Mouse (Mus musculus) embryonic facial prominence, embryonic 14.5 days (tissue): ENCODE data around the gene Ttc38. TPM values are rescaled to one million over a fixed set of nuclear protein-coding genes. Genes with fewer than 3 reads are reported as not detected.
"Not testable (repeated sequence)": the region's sequence is repeated elsewhere in the genome, so short reads cannot be mapped to it uniquely, and the experiment has no call there.

ENCODE experiments used
- ATAC-seq: fragments of 200-750 bp; cut with Nextera tagmentation; 2 replicates; pipeline ENCODE4 v1.8.0; 2017; ENCODE audit warnings: low read depth, moderate number of reproducible peaks, moderate TSS enrichment
- DNase-seq: peaks from one replicate; pipeline ENCODE4 v3.0.0-alpha.2; 2015; ENCODE audit warnings: low spot score
- H3K27ac ChIP-seq: fragments of 300-500 bp; sonication (generic); replicated peaks from 2 replicates; pipeline ENCODE4 v1.5.1; 2014; ENCODE audit warnings: low read depth, mild to moderate bottlenecking, low read length, moderate library complexity
- H3K27me3 ChIP-seq: fragments of 300-500 bp; sonication (generic); replicated peaks from 2 replicates; pipeline ENCODE4 v1.6.1; 2014; ENCODE audit warnings: low read length; ENCODE audit not compliant: control insufficient read depth, insufficient read depth
- H3K36me3 ChIP-seq: fragments of 300-500 bp; sonication (generic); 2 replicates; pipeline ENCODE4 v1.6.1; 2014; ENCODE audit warnings: low read length, mixed read lengths; ENCODE audit not compliant: control insufficient read depth, insufficient read depth
- H3K4me1 ChIP-seq: fragments of 300-500 bp; sonication (generic); 2 replicates; pipeline ENCODE4 v1.6.1; 2014; ENCODE audit warnings: antibody characterized with exemption, low read length; ENCODE audit not compliant: control insufficient read depth, insufficient read depth
- H3K4me2 ChIP-seq: fragments of 300-500 bp; sonication (generic); 2 replicates; pipeline ENCODE4 v1.6.1; 2014; ENCODE audit warnings: low read depth, mild to moderate bottlenecking, low read length, moderate library complexity, mixed read lengths
- H3K4me3 ChIP-seq: fragments of 300-500 bp; sonication (generic); 2 replicates; pipeline ENCODE4 v1.5.1; 2014; ENCODE audit warnings: low read depth, mild to moderate bottlenecking, low read length
- H3K9ac ChIP-seq: fragments of 300-500 bp; sonication (generic); 2 replicates; pipeline ENCODE4 v1.6.1; 2014; ENCODE audit warnings: low read depth, mild to moderate bottlenecking, low read length, moderate library complexity, mixed read lengths
- H3K9me3 ChIP-seq: fragments of 300-500 bp; sonication (generic); 2 replicates; pipeline ENCODE4 v1.6.1; 2016; ENCODE audit warnings: low read length; ENCODE audit not compliant: control insufficient read depth
- WGBS: fragments of 180-500 bp; shearing (Covaris S2); extraction: QIAGEN DNeasy Blood & Tissue Kit; methylation state at CpG from one replicate; pipeline ENCODE4 v1.1.7; 2014; 5-methylcytosine and 5-hydroxymethylcytosine counted together
- polyA plus RNA-seq: library from polyadenylated mRNA; unstranded; fragments of >200 nt; fragmentation: Nextera tagmentation; extraction: Ambion mirVana; gene quantifications from 2 replicates; pipeline ENCODE4 v1.2.1, GENCODE M21; 2014

Ttc38 gene
- polyA plus RNA-seq, 1 experiment from 2014 or later = 5.0 TPM

DNA sequence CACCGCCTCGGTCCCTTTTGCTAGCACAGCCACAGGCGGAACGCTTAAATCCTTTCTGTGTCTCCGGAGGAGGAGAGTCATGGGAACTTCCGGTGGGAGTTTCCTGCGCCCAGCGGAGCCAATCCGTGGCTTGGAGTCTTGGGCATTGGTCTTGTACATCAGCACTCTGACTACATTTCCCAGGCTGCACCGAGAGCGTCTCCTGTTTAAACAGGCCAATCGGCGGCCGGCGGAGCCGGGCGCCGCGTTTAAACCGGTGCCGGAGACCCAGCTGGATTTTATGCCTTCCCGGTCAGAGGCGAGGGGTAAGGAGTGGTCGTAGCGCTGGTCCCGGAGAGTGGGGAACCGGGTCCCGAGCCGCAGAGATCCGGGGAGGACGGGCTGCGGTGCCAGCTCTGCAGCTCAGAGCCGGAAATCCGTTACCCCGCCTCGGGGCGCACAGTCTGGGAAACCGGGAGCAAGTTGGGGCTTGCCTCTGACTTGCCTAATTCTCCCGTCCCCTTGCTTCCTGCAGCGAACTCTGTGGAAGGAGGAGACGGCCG is 27.5 kb downstream of the Ttc38 start, which contains the start of gene Gtse1:
Gene Gtse1, plus strand, starts transcription at position 256 of the 542 bp plus-strand sequence.
- peak; percentile 99 for DNase-seq
- 1% methylated on average over 31 of the region's 42 CpGs for WGBS
- Histone ChIP-seq H3K9me3 (no peaks in the 10 kb centered on the region), H3K4me1 (peaks cover 17% of the 10 kb centered on the region; the same call in 1 of the 2 replicates), H3K9ac (peak within 1 kb of the TSS; percentile 74), H3K4me3 (peak within 1 kb of the TSS; percentile 75), H3K27ac (peak within 1 kb of the TSS; percentile 69), H3K27me3 (no peaks in the 10 kb centered on the region), H3K4me2 (peak within 1 kb of the TSS; percentile 77), H3K36me3 (peaks cover 23% of the 10 kb centered on the region)
- peak; percentile 99 for ATAC-seq

DNA sequence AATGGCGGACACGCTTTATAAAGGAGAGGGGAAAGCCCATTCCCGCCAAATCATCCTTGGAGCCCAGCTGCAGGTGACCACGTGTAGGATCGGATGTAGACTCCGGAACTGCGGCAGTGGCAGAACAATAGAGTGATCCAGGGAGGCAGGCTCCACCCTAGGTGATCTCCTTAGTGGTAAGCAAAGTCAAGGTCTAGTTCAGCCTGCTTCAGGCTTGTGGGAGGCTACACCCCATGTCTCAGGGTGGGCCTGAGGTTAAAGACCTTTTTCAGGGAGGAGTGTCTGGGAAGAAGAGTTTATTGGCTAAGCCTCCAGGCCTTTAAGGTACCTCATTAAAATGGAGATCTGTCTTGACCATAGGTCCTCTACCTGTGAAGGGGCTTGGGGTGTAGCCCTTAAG is 33.8 kb downstream of the Ttc38 start:
- H3K4me2 ChIP-seq, H3K27ac ChIP-seq, H3K4me3 ChIP-seq, ATAC-seq, H3K9me3 ChIP-seq, H3K4me1 ChIP-seq, H3K9ac ChIP-seq, H3K27me3 ChIP-seq, DNase-seq: not testable (repeated sequence)
- WGBS = 87% methylated on average over 7 of the region's 7 CpGs
- peaks cover 73% of the 10 kb centered on the region for H3K36me3 ChIP-seq

DNA sequence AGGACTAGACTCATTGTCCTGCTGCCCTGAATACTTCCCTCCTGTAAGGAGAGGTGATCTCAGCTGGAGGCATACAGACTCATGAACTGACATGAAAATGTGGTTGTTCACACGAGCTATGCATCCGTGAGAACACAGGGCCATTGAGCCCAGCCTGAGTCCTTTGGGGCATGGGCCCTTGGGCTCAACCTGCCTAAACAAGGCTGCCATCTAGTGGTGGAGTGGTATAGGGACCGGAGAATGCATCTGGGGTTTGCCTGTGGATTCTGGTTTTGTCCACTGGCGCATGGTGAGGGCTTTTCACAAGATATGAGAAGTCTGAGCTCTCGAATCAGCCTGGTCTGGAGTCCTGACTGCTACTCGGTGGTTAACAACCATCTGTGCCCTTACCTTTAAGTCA is 35.6 kb downstream of the Ttc38 start:
- ATAC-seq (no peak), DNase-seq (peak; percentile 73)
- H3K4me2 ChIP-seq = no peak overlapping the region
- no peak overlapping the region for H3K4me3 ChIP-seq
- no peaks in the 10 kb centered on the region for H3K27me3 ChIP-seq
- 47% methylated on average over 6 of the region's 6 CpGs for WGBS
- no peaks in the 10 kb centered on the region for H3K9me3 ChIP-seq
- H3K27ac ChIP-seq = no peak overlapping the region
- H3K4me1 ChIP-seq = no peaks in the 10 kb centered on the region
- peaks cover 80% of the 10 kb centered on the region for H3K36me3 ChIP-seq
- no peak overlapping the region for H3K9ac ChIP-seq

GRCm38 (mm10) chr15:85877336-85877735 is 45.2 kb downstream of the Ttc38 start:
- H3K4me1 ChIP-seq = peaks cover 4% of the 10 kb centered on the region; the same call in 1 of the 2 replicates
- peaks cover 40% of the 10 kb centered on the region for H3K36me3 ChIP-seq
- DNase-seq (no peak), ATAC-seq (no peak)
- H3K4me3 ChIP-seq = no peak overlapping the region
- H3K4me2 ChIP-seq = no peak overlapping the region
- no peaks in the 10 kb centered on the region for H3K27me3 ChIP-seq
- no peak overlapping the region for H3K9ac ChIP-seq
- no peak overlapping the region for H3K27ac ChIP-seq
- 85% methylated on average over 7 of the region's 7 CpGs for WGBS
- H3K9me3 ChIP-seq = no peaks in the 10 kb centered on the region

DNA sequence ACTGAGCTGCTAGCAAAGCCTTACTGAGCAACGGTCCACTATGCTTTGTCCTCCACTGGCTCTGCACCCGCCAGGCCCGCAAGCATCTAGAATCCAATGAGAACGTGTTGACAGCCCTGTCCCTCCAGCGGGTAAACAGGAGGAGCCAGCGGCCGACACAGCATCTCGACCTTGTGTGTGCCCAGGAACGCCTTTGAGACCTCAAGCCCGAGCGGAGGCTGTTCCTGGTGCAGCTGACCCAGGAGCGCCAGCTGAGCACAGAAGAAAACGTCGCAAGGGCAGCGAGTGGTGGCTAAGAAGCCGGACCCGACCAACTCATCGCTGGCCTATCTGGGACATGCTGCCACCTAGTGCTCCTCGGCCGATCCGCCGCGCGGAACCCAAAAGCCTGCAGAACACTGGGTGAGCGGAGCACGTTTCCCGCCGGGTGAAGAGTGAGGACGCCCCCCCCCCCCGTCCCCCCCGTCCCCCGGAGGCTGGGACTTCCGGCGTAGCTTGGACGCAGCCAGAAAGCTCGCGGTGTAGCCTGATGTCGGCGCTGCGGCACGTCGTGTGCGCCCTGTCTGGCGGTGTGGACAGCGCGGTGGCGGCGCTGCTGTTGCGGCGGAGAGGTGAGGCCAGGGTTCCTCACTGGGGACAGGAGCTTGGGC is 46.9 kb downstream of the Ttc38 start, which contains the start of gene Trmu:
Gene Trmu, plus strand, starts transcription at position 465 of the 650 bp plus-strand sequence.
- under 1% methylated on average over 29 of the region's 50 CpGs for WGBS
- Histone ChIP-seq H3K9me3 (no peaks in the 10 kb centered on the region), H3K36me3 (peaks cover 42% of the 10 kb centered on the region), H3K4me2 (peak within 1 kb of the TSS; percentile 82), H3K27ac (peak within 1 kb of the TSS; percentile 59), H3K4me3 (peak within 1 kb of the TSS; percentile 66), H3K9ac (peak within 1 kb of the TSS; percentile 80), H3K27me3 (no peaks in the 10 kb centered on the region), H3K4me1 (peaks cover 4% of the 10 kb centered on the region; the same call in 1 of the 2 replicates)
- DNase-seq (peak; percentile 96), ATAC-seq (peak; percentile 97)

GRCm38 (mm10) chr15:85879498-85879895 is 47.4 kb downstream of the Ttc38 start:
- peak overlapping the region; percentile 66 for H3K4me3 ChIP-seq
- ATAC-seq = peak; percentile 28; the same call in 1 of the 2 replicates
- no peaks in the 10 kb centered on the region for H3K9me3 ChIP-seq
- no peaks in the 10 kb centered on the region for H3K27me3 ChIP-seq
- peak overlapping the region; percentile 82 for H3K4me2 ChIP-seq
- H3K27ac ChIP-seq = peak overlapping the region; percentile 59
- H3K4me1 ChIP-seq = peaks cover 4% of the 10 kb centered on the region; the same call in 1 of the 2 replicates
- peaks cover 39% of the 10 kb centered on the region for H3K36me3 ChIP-seq
- no peak for DNase-seq
- WGBS = 1% methylated on average over 18 of the region's 18 CpGs
- peak overlapping the region; percentile 80 for H3K9ac ChIP-seq

DNA sequence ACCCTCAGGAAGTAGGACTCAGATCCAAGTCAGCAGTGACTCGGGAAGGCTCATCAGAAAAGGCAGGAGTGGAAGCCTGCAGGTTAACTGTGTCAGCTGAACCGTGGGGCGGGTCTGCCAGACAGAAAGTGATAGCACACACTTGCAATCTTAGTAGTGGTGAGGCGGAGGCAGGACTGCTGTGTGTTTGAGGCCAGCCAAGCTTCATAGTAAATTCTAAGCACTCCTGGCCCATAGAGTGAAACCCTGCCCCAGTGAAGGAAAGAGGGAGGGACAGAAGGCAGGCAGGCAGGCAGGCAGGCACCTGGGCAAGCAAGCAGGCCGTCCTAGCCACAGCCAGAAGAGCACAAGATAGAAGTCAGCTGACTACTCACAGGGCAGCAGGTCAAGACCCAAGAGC is 53.5 kb downstream of the Ttc38 start:
- H3K4me3 ChIP-seq = no peak overlapping the region
- H3K27ac ChIP-seq = no peak overlapping the region
- ATAC-seq = no peak
- no peaks in the 10 kb centered on the region for H3K27me3 ChIP-seq
- H3K4me1 ChIP-seq = no peaks in the 10 kb centered on the region
- peaks cover 53% of the 10 kb centered on the region for H3K36me3 ChIP-seq
- WGBS = 88% methylated on average over 5 of the region's 5 CpGs
- H3K9me3 ChIP-seq = no peaks in the 10 kb centered on the region
- no peak for DNase-seq
- H3K9ac ChIP-seq = no peak overlapping the region
- no peak overlapping the region for H3K4me2 ChIP-seq

DNA sequence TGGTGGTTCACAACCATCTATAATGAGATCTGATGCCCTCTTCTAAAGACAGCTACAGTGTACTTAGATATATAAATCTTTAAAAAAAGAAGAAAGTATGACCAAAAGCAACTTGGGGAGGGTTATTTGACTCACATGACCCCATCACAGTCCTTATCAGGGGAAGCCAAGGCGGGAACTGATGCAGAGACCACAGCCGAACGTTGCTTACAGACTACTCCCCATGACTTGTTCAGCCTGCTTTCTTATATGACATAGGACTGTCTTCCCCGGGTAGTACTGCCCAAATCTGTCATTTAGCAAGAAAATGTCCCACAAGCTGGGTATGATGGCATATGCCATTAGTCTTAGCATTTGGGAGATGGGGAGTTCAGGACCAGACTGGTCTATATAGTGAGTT is 57.1 kb downstream of the Ttc38 start:
- Histone ChIP-seq H3K4me1 (no peaks in the 10 kb centered on the region), H3K4me2 (no peak overlapping the region), H3K27ac (no peak overlapping the region), H3K4me3 (no peak overlapping the region), H3K9ac (no peak overlapping the region), H3K27me3 (no peaks in the 10 kb centered on the region), H3K9me3 (no peaks in the 10 kb centered on the region), H3K36me3 (peaks cover 75% of the 10 kb centered on the region)
- WGBS = 91% methylated on average over 4 of the region's 4 CpGs
- DNase-seq (no peak), ATAC-seq (no peak)
